Mouse (Mus musculus): Measurements from ENCODE around the gene Crybb1.

DNA sequence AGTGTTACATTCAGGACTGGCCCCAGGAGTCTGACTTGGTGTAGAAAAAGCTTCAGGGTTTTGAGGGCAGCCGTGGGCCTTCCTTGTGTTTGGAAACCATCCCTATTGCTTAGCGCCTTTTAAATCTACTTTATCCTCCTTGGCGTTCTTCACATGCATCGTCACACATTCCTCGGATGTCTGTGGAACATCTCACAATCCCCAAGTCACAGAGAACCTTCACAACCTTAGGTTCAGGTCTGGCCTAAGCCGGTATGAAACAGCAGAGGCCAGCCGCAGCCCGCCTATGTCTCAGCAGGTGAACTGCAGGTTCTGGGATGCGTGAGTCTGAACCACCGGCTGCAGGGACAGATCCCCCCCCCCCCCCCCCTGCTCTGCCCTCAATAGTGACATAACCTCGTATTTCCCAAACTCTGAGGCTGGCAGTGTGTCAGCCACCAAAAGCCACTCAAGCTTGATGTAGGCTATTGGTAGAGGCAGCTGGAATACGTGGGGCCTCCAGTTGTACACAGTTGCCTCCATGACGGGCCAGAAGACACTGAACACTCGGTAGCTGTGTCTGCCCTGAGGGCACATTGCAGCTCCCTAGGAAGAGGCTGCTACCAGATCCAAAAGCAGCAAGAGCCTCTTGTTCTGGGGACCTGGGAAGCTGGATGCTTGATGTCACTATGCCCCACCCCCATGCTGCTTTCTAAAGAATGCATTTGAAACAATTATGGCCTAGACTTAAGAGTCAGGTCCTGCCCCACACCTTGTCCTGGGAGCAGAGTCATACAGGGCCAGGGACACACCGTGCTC, 25.4 kb downstream of the Crybb1 start:
- TF ChIP-seq CTCF (IDR thresholded peaks at IDR 0.05; ENCODE audit: low read depth) (no peak), EP300 (optimal IDR thresholded peaks at IDR 0.05) (no peak)
